In the genomic region with DNA sequence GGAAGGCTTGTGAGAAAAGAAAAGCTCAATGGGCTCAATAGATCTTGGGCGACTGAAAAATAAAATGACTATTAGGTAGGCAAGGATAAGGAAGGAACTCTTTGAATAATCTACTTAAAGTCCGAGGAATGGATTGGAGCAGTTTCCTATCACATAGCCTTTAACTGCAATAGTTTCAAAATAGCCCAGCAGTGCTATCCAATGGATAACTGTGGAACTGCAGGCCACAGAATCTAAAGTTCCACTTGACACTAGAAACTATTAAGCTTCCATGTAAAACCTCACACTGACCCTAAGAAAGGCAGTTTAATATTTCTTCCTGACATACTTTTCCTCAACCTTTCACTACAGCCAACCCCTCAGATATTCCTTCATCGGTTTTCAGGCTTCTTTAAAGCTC, we compare ENCODE assay signal across 8 mouse cellular contexts.
DNase-seq lines count a peak whose midpoint lies in the region; ATAC-seq and TF ChIP-seq lines count a peak whose summit lies in the region.

No protein-coding gene starts in this region.

- no peak for ATAC-seq in heart, postnatal 0 days (ENCODE audit: insufficient read depth, low read depth)
- no peak for ATAC-seq in lung, postnatal 0 days
- no peak for ATAC-seq in erythroblast, adult 5-6 weeks (replicated peaks; ENCODE audit: low FRiP score, poor library complexity, severe bottlenecking)

- WGBS in heart, postnatal 0 days = 12% methylated on average over 3 of the region's 3 CpGs
- WGBS in heart, embryonic 10.5 days = 20% methylated on average over 3 of the region's 3 CpGs
- WGBS in lung, postnatal 0 days = 17% methylated on average over 3 of the region's 3 CpGs

- no peaks in the 10 kb centered on the region for H3K36me3 ChIP-seq in heart, postnatal 0 days (replicated peaks; ENCODE audit: control insufficient read depth, insufficient read depth, low read length)
- H3K36me3 ChIP-seq in heart, embryonic 10.5 days = no peaks in the 10 kb centered on the region
- no peaks in the 10 kb centered on the region for H3K36me3 ChIP-seq in lung, postnatal 0 days (ENCODE audit: insufficient read depth, low read length)

- no peak overlapping the region for H3K9ac ChIP-seq in heart, postnatal 0 days (replicated peaks; ENCODE audit: low read depth, low read length)
- H3K9ac ChIP-seq in lung, postnatal 0 days (replicated peaks; ENCODE audit: low read depth) = no peak overlapping the region

- DNase-seq in heart, postnatal 0 days (ENCODE audit: low spot score) = no peak
- DNase-seq in heart, embryonic 10.5 days (ENCODE audit: low spot score) = no peak
- DNase-seq in ovary, postnatal 14 days (ENCODE audit: low spot score) = peak; percentile 6
- DNase-seq in ovary, postnatal 10 days (ENCODE audit: low spot score) = no peak
- DNase-seq in embryo, embryonic 11 days = peak; percentile 37
- peak; percentile 15 for DNase-seq in lung, postnatal 0 days (ENCODE audit: low spot score)
- DNase-seq in thymus, postnatal 14 days = no peak

- H3K4me1 ChIP-seq in heart, postnatal 0 days (ENCODE audit: control insufficient read depth, insufficient read depth) = no peaks in the 10 kb centered on the region
- H3K4me1 ChIP-seq in heart, embryonic 10.5 days = no peaks in the 10 kb centered on the region
- no peaks in the 10 kb centered on the region for H3K4me1 ChIP-seq in lung, postnatal 0 days (ENCODE audit: insufficient read depth, low read depth, low read length)

- H3K27ac ChIP-seq in heart, postnatal 0 days (ENCODE audit: low read depth) = no peak overlapping the region
- H3K27ac ChIP-seq in heart, embryonic 10.5 days = no peak overlapping the region
- H3K27ac ChIP-seq in lung, postnatal 0 days (ENCODE audit: low read length) = no peak overlapping the region

- TF ChIP-seq EP300 in heart, postnatal 0 days (IDR thresholded peaks at IDR 0.05; ENCODE audit: low read depth) = no peak
- TF ChIP-seq EP300 in lung, postnatal 0 days (IDR thresholded peaks at IDR 0.05) = no peak

- H3K4me2 ChIP-seq in heart, postnatal 0 days (ENCODE audit: low read depth, low read length) = no peak overlapping the region
- H3K4me2 ChIP-seq in lung, postnatal 0 days (replicated peaks; ENCODE audit: low read depth, low read length) = no peak overlapping the region

- H3K9me3 ChIP-seq in heart, postnatal 0 days (replicated peaks; ENCODE audit: control insufficient read depth, low read length) = no peaks in the 10 kb centered on the region
- no peaks in the 10 kb centered on the region for H3K9me3 ChIP-seq in heart, embryonic 10.5 days
- H3K9me3 ChIP-seq in lung, postnatal 0 days (ENCODE audit: low read length) = no peaks in the 10 kb centered on the region

- H3K4me3 ChIP-seq in heart, postnatal 0 days (ENCODE audit: low read depth, low read length) = no peak overlapping the region
- H3K4me3 ChIP-seq in heart, embryonic 10.5 days = no peak overlapping the region
- H3K4me3 ChIP-seq in lung, postnatal 0 days (ENCODE audit: low read depth, low read length) = no peak overlapping the region

- peak; percentile 58 for TF ChIP-seq CTCF in heart, postnatal 0 days (IDR thresholded peaks at IDR 0.05; ENCODE audit: low read depth)
- peak; percentile 66 for TF ChIP-seq CTCF in lung, postnatal 0 days (IDR thresholded peaks at IDR 0.05)

- no peaks in the 10 kb centered on the region for H3K27me3 ChIP-seq in heart, postnatal 0 days (ENCODE audit: control insufficient read depth, insufficient read depth, low read length)
- H3K27me3 ChIP-seq in heart, embryonic 10.5 days (ENCODE audit: insufficient read depth, poor library complexity, severe bottlenecking) = no peaks in the 10 kb centered on the region
- H3K27me3 ChIP-seq in lung, postnatal 0 days (replicated peaks; ENCODE audit: insufficient read depth, low read length) = no peaks in the 10 kb centered on the region

Comparison
In these comparisons a context has a peak if more than half of its experiments do, and no peak if none do; other contexts are left out.
1. DNase-seq: peak in ovary, postnatal 14 days (single experiment), embryo, embryonic 11 days (single experiment) and lung, postnatal 0 days (single experiment); none in heart, postnatal 0 days (single experiment), heart, embryonic 10.5 days (single experiment), ovary, postnatal 10 days (single experiment) and thymus, postnatal 14 days (single experiment).